Mouse (Mus musculus) left cerebral cortex, postnatal 4 days (tissue): ENCODE results near the gene Ndufs7. TPM values are rescaled to one million over a fixed set of nuclear protein-coding genes. Genes with fewer than 3 reads are reported as not detected.

Source experiments
- microRNA-seq: library from miRNA; unstranded; fragments of <30 nt; microRNA quantifications from one replicate; pipeline ENCODE4 v1.2.0, GENCODE M21; 2022
- total RNA-seq, 2 experiments: library from RNA; stranded (reverse); gene quantifications; 2 replicates each; pipeline ENCODE4 v1.2.3; 2021

Gene Ndufs7
- total RNA-seq, 2 experiments from 2014 or later = 124 to 125 TPM

Small RNAs within 50 kb of the gene (microRNA-seq; reads per million reads assigned to microRNA genes)
- 1.8 reads per million for gene Mir6911

Other genes with a start within 250 kb of the Ndufs7 start
- 1 to 10 TPM; 1.6 to 1.7 TPM for gene Arhgap45, start 232.5 kb upstream of the Ndufs7 start, total RNA-seq
- gene Polr2e, start 209.3 kb upstream of the Ndufs7 start, total RNA-seq = 10 to 100 TPM; 63.9 to 74.2 TPM
- 100 to 1,000 TPM; 311 to 347 TPM for gene Gpx4, start 202.0 kb upstream of the Ndufs7 start, total RNA-seq
- 10 to 100 TPM; 28.8 to 30.8 TPM for gene Sbno2, start 143.6 kb upstream of the Ndufs7 start, total RNA-seq
- 100 to 1,000 TPM; 100 to 111 TPM for gene Stk11, start 133.3 kb upstream of the Ndufs7 start, total RNA-seq
- 100 to 1,000 TPM; 247 to 270 TPM for gene Atp5d, start 110.5 kb upstream of the Ndufs7 start, total RNA-seq
- 100 to 1,000 TPM; 299 to 316 TPM for gene Cbarp, start 108.3 kb upstream of the Ndufs7 start, total RNA-seq
- 100 to 1,000 TPM; 158 to 163 TPM for gene Midn, start 100.8 kb upstream of the Ndufs7 start, total RNA-seq
- gene Cirbp, start 83.1 kb upstream of the Ndufs7 start, total RNA-seq = 100 to 1,000 TPM; 211 to 228 TPM
- gene 1600002K03Rik, start 76.2 kb upstream of the Ndufs7 start, total RNA-seq = 1 to 10 TPM; 6.0 to 6.1 TPM
- 10 to 100 TPM; 25.5 to 28.6 TPM for gene Efna2, start 69.6 kb upstream of the Ndufs7 start, total RNA-seq
- 10 to 100 TPM; 53.9 to 55.2 TPM for gene Mum1, start 22.7 kb upstream of the Ndufs7 start, total RNA-seq
- 10 to 100 TPM; 21.9 to 23.0 TPM for gene Gamt, start 11.9 kb downstream of the Ndufs7 start, total RNA-seq
- 100 to 1,000 TPM; 136 to 145 TPM for gene Dazap1, start 12.4 kb downstream of the Ndufs7 start, total RNA-seq
- gene Rps15, start 43.3 kb downstream of the Ndufs7 start, total RNA-seq = 100 to 1,000 TPM; 873 to 899 TPM
- gene Apc2, start 46.9 kb downstream of the Ndufs7 start, total RNA-seq = 100 to 1,000 TPM; 398 to 400 TPM
- gene 2310011J03Rik, start 71.4 kb downstream of the Ndufs7 start, total RNA-seq = 10 to 100 TPM; 13.6 to 14.2 TPM
- 10 to 100 TPM in 1 of 2 experiments, 1 to 10 TPM in 1; 8.1 to 10.5 TPM for gene Pcsk4, start 80.4 kb downstream of the Ndufs7 start, total RNA-seq
- gene Reep6, start 80.8 kb downstream of the Ndufs7 start, total RNA-seq = 10 to 100 TPM; 13.3 to 14.8 TPM
- under 1 TPM; 0.56 to 0.72 TPM for gene Adamtsl5, start 99.3 kb downstream of the Ndufs7 start, total RNA-seq
- gene Plk5, start 107.3 kb downstream of the Ndufs7 start, total RNA-seq = 1 to 10 TPM; 4.2 to 6.1 TPM
- gene Mex3d, start 138.5 kb downstream of the Ndufs7 start, total RNA-seq = 10 to 100 TPM; 75.5 to 80.1 TPM
- gene Mbd3, start 150.4 kb downstream of the Ndufs7 start, total RNA-seq = 100 to 1,000 TPM; 138 to 147 TPM
- 100 to 1,000 TPM; 282 to 286 TPM for gene Uqcr11, start 157.7 kb downstream of the Ndufs7 start, total RNA-seq
- gene Tcf3, start 184.5 kb downstream of the Ndufs7 start, total RNA-seq = 10 to 100 TPM; 51.9 to 53.7 TPM
- gene Onecut3, start 245.7 kb downstream of the Ndufs7 start, total RNA-seq = under 1 TPM in 1 of 2 experiments, not detected in 1; 0.24 TPM